Mouse (Mus musculus): ENCODE results near the gene Olfr1438-ps1. TPM values are rescaled to one million over a fixed set of nuclear protein-coding genes. Genes with fewer than 3 reads are reported as not detected.
"Not testable (repeated sequence)": the region's sequence is repeated elsewhere in the genome, so short reads cannot be mapped to it uniquely, and the experiment has no call there.

The Olfr1438-ps1 gene
- not detected for total RNA-seq (2021)
- long read RNA-seq, experiment 1: 0 reads
- long read RNA-seq, experiment 2: 0 reads

DNA sequence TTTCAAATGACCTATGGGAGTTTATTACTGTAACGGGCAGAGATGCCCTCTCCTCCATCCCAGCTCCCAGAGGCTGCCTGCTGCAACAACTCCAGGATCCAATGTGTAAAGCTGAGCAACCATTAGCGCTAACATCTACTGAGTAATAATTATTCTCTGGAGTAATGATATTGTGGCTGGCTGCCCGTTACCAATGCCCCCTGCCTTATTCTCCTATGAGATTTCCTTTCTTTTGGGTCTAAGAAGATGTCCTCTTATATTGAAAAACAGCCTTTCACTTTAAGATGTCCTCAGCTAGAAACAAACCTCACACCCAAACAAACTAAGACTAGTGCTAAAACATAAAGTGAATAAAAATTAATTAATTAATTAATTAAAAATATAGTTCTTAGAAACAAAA, at the start of gene Olfr1438-ps1:
Gene Olfr1438-ps1 (minus strand): TSS at position 101 of the 400 bp plus-strand sequence.
- no peak for DNase-seq

- no peak for DNase-seq
Measured at GRCm38 (mm10) chr19:12374465-12375025, 38.8 kb upstream of the Olfr1438-ps1 start.

DNA sequence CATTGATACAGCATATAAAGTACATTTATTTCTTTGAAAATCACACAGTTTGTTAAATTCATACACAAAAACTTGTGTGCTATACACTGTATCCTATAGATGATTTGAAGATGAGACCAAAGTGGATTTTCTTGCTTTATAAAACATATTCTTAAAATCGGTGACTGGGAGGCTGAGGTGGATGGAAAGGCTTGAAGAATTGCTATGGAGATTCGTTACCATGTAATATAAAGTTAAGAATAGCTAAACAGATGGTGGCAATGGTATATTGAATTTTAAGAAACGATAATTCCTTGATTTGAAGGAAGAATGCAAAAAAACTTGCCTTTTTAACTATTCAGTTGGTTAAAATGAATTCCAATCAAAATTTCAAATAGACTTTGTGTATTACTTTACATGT, 37.3 kb upstream of the Olfr1438-ps1 start:
- DNase-seq: no peak

GRCm38 (mm10) chr19:12325001-12325400, 10.7 kb downstream of the Olfr1438-ps1 start, which contains the start of gene Olfr1437:
Gene Olfr1437, minus strand, starts transcription at chr19:12325101.
- no peak for DNase-seq

GRCm38 (mm10) chr19:12299030-12299429, 36.7 kb downstream of the Olfr1438-ps1 start, which contains the start of gene Olfr1436:
Gene Olfr1436, minus strand, starts transcription at chr19:12299130.
- not testable (repeated sequence) for DNase-seq

DNA sequence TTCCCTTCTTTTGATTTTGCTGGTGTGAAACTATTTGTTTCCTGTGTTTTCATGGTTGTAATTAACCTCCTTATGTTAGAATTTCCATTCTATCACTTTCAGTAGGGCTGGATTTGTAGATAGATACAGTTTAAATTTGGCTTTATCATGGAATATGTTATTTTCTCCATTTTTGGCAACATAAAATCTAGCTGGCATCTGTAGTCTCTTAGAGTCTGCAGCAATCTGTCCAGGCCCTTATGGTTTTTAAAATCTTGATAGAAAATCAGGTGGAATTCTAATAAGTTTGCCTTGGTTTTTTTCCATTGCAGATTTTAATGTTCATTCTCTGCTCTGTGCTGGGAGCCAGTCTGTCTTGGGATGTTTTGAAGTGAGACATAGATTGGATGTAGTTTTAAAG, 42.7 kb downstream of the Olfr1438-ps1 start:
- DNase-seq: no peak

GRCm38 (mm10) chr19:12279554-12279953, 56.2 kb downstream of the Olfr1438-ps1 start, which contains the start of gene Olfr1434:
Gene Olfr1434, plus strand, starts transcription at chr19:12279854.
- DNase-seq: no peak

Other genes starting within 250 kb of the Olfr1438-ps1 start
- gene Olfr1426, start 243.9 kb downstream of the Olfr1438-ps1 start, total RNA-seq (2021): not detected
- not detected for gene Olfr1427, start 232.6 kb downstream of the Olfr1438-ps1 start, total RNA-seq (2021)
- not detected for gene Olfr1428, start 220.0 kb downstream of the Olfr1438-ps1 start, total RNA-seq (2021)
- not detected for gene Olfr76, start 212.7 kb downstream of the Olfr1438-ps1 start, total RNA-seq (2021)
- gene Olfr1555-ps1, start 165.8 kb downstream of the Olfr1438-ps1 start, total RNA-seq (2021): not detected
- gene Olfr1431, start 135.3 kb downstream of the Olfr1438-ps1 start, total RNA-seq (2021): not detected
- gene Olfr1432, start 103.3 kb downstream of the Olfr1438-ps1 start, total RNA-seq (2021): not detected
- gene Olfr262, start 94.3 kb downstream of the Olfr1438-ps1 start, total RNA-seq (2021): not detected
- not detected for gene Olfr235, start 74.9 kb downstream of the Olfr1438-ps1 start, total RNA-seq (2021)
- gene Olfr1434, start 56.1 kb downstream of the Olfr1438-ps1 start, total RNA-seq (2021): not detected
- not detected for gene Olfr1436, start 36.8 kb downstream of the Olfr1438-ps1 start, total RNA-seq (2021)
- gene Olfr1437, start 10.8 kb downstream of the Olfr1438-ps1 start, total RNA-seq (2021): not detected
- not detected for gene Olfr1440, start 51.4 kb upstream of the Olfr1438-ps1 start, total RNA-seq (2021)
- gene Olfr1441, start 81.5 kb upstream of the Olfr1438-ps1 start, total RNA-seq (2021): not detected
- gene Pfpl, start 92.0 kb upstream of the Olfr1438-ps1 start, total RNA-seq (2021): not detected
- 1 to 10 TPM; 7.6 to 9.6 TPM for gene Mpeg1, start 124.9 kb upstream of the Olfr1438-ps1 start, total RNA-seq (2021)
- 1 to 10 TPM; 4.8 to 6.1 TPM for gene Dtx4, start 165.5 kb upstream of the Olfr1438-ps1 start, total RNA-seq (2021)
- 1 to 10 TPM; 4.9 to 5.6 TPM for gene Fam111a, start 209.8 kb upstream of the Olfr1438-ps1 start, total RNA-seq (2021)